In the genomic region with DNA sequence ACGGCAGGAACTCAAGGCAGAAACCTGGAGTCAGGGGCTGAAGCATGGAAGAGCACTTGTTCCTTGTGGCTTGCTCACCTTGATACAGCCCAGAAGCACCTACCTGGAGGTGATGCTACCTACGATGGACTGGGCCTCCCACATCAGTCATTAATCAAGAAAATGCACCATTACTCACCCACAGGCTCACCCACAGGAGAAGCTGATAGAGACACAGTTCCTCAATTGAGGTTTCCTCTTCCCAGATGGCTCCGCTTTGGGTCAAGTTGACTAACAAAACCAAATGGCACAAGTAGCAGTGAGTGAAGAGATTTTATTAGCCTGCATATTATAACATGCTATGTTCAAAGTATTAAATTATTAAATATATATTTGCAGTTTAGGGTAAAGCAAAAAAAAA, we compare ENCODE assay signal across 15 mouse cellular contexts. TPM values are rescaled to one million over a fixed set of nuclear protein-coding genes. Genes with fewer than 3 reads are reported as not detected.
"Had no signal": no experiment of that assay in that cellular context is flagged by ENCODE, and none has a peak within 500 bp of the region (broad histone marks: within the 10 kb centered on the region; RNA-seq: fewer than 3 reads in every experiment).

No protein-coding gene starts in this region.

- DNase-seq: lung, adult 18-20 months; lung, embryonic 14.5 days; lung, postnatal 10 days; midbrain, embryonic 14.5 days; retina, postnatal 1 day; right cerebral cortex, adult 18-20 months; right cerebral cortex, postnatal 25 days; right cerebral cortex, postnatal 4 days; spleen, adult 18-20 months; thymus, adult 2 months; thymus, postnatal 25 days; thymus, postnatal 4 days had no signal

- ATAC-seq: midbrain, embryonic 16.5 days had no signal

RNA-seq across cellular contexts. Expression of a gene that starts 9.8 kb away (rescaled TPM):
- total RNA-seq: megakaryocyte, adult 5-6 weeks; megakaryocyte-erythroid progenitor cell, adult 5-6 weeks had no signal
